Mouse (Mus musculus) CH12.LX (cell line): ENCODE measurements around the gene Lpcat3. TPM values are rescaled to one million over a fixed set of nuclear protein-coding genes. Genes with fewer than 3 reads are reported as not detected.

Source experiments
- DNase-seq: peaks from one replicate; pipeline ENCODE4 v3.0.0-alpha.2; 2013; ENCODE audit errors: extremely low read depth
- H3K27ac ChIP-seq: 2 replicates; pipeline ENCODE4 v1.5.1; 2012; ENCODE audit warnings: low read depth, mild to moderate bottlenecking, control low read depth, moderate library complexity; ENCODE audit not compliant: insufficient read depth
- H3K27me3 ChIP-seq: replicated peaks from 2 replicates; pipeline ENCODE3; 2012; ENCODE audit warnings: inconsistent platforms
- H3K36me3 ChIP-seq, 2 experiments: replicated peaks in 1 of 2; 2 replicates each; pipeline versions ENCODE3 to v1.6.1; 2012; ENCODE audit warnings: inconsistent platforms in 1 of 2, low read length in 1 of 2, mild to moderate bottlenecking in 1 of 2, mixed read lengths in 1 of 2, moderate library complexity in 1 of 2; ENCODE audit not compliant: control insufficient read depth in 1 of 2, insufficient read depth in 1 of 2
- H3K4me1 ChIP-seq, 2 experiments: 2 replicates each; pipeline ENCODE4 v1.6.1; 2012; ENCODE audit warnings: inconsistent platforms in 1 of 2, moderate library complexity in 1 of 2; ENCODE audit not compliant: insufficient read depth in 2 of 2, control insufficient read depth in 1 of 2
- H3K4me2 ChIP-seq: 2 replicates; pipeline ENCODE4 v1.6.1; 2012; ENCODE audit warnings: low read depth, mild to moderate bottlenecking, control low read depth; ENCODE audit not compliant: poor library complexity, insufficient read depth, severe bottlenecking
- H3K4me3 ChIP-seq, 3 experiments: fragments of 150-350 bp in 1 of 3; sonication (generic) in 1 of 3; replicated peaks in 1 of 3; 2 replicates each; pipeline versions ENCODE3 to v1.5.1; 2011 to 2012; ENCODE audit warnings: low read depth in 2 of 3, low read length in 2 of 3, mild to moderate bottlenecking in 2 of 3, moderate library complexity in 2 of 3, control low read depth in 1 of 3, improper control_type of control experiment in 1 of 3, inconsistent platforms in 1 of 3, mixed read lengths in 1 of 3; ENCODE audit not compliant: poor library complexity in 1 of 3
- H3K79me2 ChIP-seq: replicated peaks from 2 replicates; pipeline ENCODE4 v1.6.1; 2012; ENCODE audit warnings: mild to moderate bottlenecking, moderate library complexity; ENCODE audit not compliant: control insufficient read depth, poor library complexity, insufficient read depth, severe bottlenecking; ENCODE audit errors: extremely low read depth
- H3K9ac ChIP-seq: 2 replicates; pipeline ENCODE4 v1.6.1; 2012; ENCODE audit warnings: low read depth, mild to moderate bottlenecking, control low read depth, moderate library complexity; ENCODE audit not compliant: insufficient read depth
- H3K9me3 ChIP-seq: replicated peaks from 2 replicates; pipeline ENCODE3; 2012; ENCODE audit warnings: low read length, inconsistent platforms, mixed read lengths
- CTCF ChIP-seq, 2 experiments: IDR thresholded peaks in 1 of 2; conservative IDR thresholded peaks in 1 of 2; 2 replicates each; pipeline ENCODE4 v1.5.1; 2011 to 2012; ENCODE audit warnings: low read depth in 2 of 2, low read length in 2 of 2, improper control_type of control experiment in 1 of 2, inconsistent platforms in 1 of 2, mild to moderate bottlenecking in 1 of 2, moderate library complexity in 1 of 2
- E2F4 ChIP-seq: IDR thresholded peaks from 2 replicates; pipeline ENCODE4 v1.6.1; 2011; ENCODE audit warnings: low read depth, low read length, improper control_type of control experiment; ENCODE audit not compliant: insufficient replicate concordance
- EP300 ChIP-seq: IDR thresholded peaks from 2 replicates; pipeline ENCODE4 v1.6.1; 2011; ENCODE audit warnings: low read length, improper control_type of control experiment
- JUND ChIP-seq: conservative IDR thresholded peaks from 2 replicates; pipeline ENCODE4 v1.6.1; 2011; ENCODE audit warnings: low read depth, low read length, improper control_type of control experiment
- KAT2A ChIP-seq: IDR thresholded peaks from 2 replicates; pipeline ENCODE4 v1.6.1; 2012; ENCODE audit warnings: low read length, improper control_type of control experiment, inconsistent platforms; ENCODE audit not compliant: insufficient replicate concordance
- MAX ChIP-seq: IDR thresholded peaks from 2 replicates; pipeline ENCODE4 v1.6.1; 2011; ENCODE audit warnings: low read length, improper control_type of control experiment
- MAZ ChIP-seq: IDR thresholded peaks from 2 replicates; pipeline ENCODE4 v1.6.1; 2012; ENCODE audit warnings: low read depth, mild to moderate bottlenecking, inconsistent platforms, low read length, improper control_type of control experiment, moderate library complexity
- MEF2A ChIP-seq: IDR thresholded peaks from 2 replicates; pipeline ENCODE4 v1.6.1; 2014; ENCODE audit warnings: low read depth, mild to moderate bottlenecking, inconsistent platforms, low read length, improper control_type of control experiment, borderline replicate concordance
- PAX5 ChIP-seq: IDR thresholded peaks from 2 replicates; pipeline ENCODE4 v1.6.1; 2012; ENCODE audit warnings: low read length, inconsistent platforms, mixed read lengths
- POLR2A ChIP-seq: IDR thresholded peaks from 2 replicates; pipeline ENCODE4 v1.6.1; 2011; ENCODE audit warnings: low read depth, mild to moderate bottlenecking, improper control_type of control experiment, low read length
- USF1 ChIP-seq: IDR thresholded peaks from 2 replicates; pipeline ENCODE4 v1.6.1; 2014; ENCODE audit warnings: low read depth, mild to moderate bottlenecking, inconsistent platforms, low read length, improper control_type of control experiment
- ZMIZ1 ChIP-seq: IDR thresholded peaks from 2 replicates; pipeline ENCODE4 v1.6.1; 2012; ENCODE audit warnings: low read depth, mild to moderate bottlenecking, inconsistent platforms, low read length, improper control_type of control experiment
- dilution Hi-C: fragments of 300-500 bp; cut with MboI; formaldehyde crosslinking; loops from 2 replicates; pipeline ENCODE4 v1.14.3; 2020; ENCODE audit warnings: low sequenced_read_pairs; ENCODE audit not compliant: extremely low pct_unique_long_range_greater_than_20kb, extremely low pct_ligation_motif_present
- in situ Hi-C: fragments of 300-500 bp; cut with MboI; formaldehyde crosslinking; loops from 3 replicates; pipeline ENCODE4 v1.14.3; 2019; ENCODE audit warnings: low sequenced_read_pairs, low pct_ligation_motif_present, low pct_unique_long_range_greater_than_20kb, mixed read lengths
- polyA plus RNA-seq: library from polyadenylated mRNA; unstranded; fragments of >175 nt; gene quantifications from 2 replicates; pipeline ENCODE4 v1.2.1, GENCODE M21; 2012; ENCODE audit warnings: low read depth; ENCODE audit not compliant: insufficient read length
- total RNA-seq, 2 experiments: library from RNA; depleted of rRNA; stranded (reverse); fragments of 300-350 nt in 1 of 2; fragments of >200 nt in 1 of 2; gene quantifications; 2 replicates each; pipeline ENCODE4 v1.2.3; 2012 to 2014

The Lpcat3 gene
- total and polyA plus RNA-seq, 3 experiments, result 52.9 to 113 (median 77.0) TPM

- Histone ChIP-seq H3K79me2 (peaks cover 9% of the 10 kb centered on the region), H3K4me2 (no peak overlapping the region), H3K27ac (no peak overlapping the region), H3K27me3 (no peaks in the 10 kb centered on the region), H3K4me3 (no peak overlapping the region), H3K36me3 (peaks cover 9 to 58% of the 10 kb centered on the region in 2 experiments), H3K9ac (no peak overlapping the region), H3K4me1 (peaks cover 2 to 43% of the 10 kb centered on the region in 2 experiments; a peak in 2 of 4 replicates), H3K9me3 (no peaks in the 10 kb centered on the region)
- TF ChIP-seq MAX (no peak), PAX5 (no peak), E2F4 (no peak), POLR2A (no peak), KAT2A (no peak), MEF2A (no peak), MAZ (no peak)
- dilution Hi-C loops, result no loop called here
- DNase-seq, result no peak
- in situ Hi-C loops, result no loop called here
Measured at GRCm38 (mm10) chr6:124693243-124693981, 30.6 kb downstream of the Lpcat3 start.

- dilution Hi-C loops (no loop called here), in situ Hi-C loops (no loop called here)
- H3K4me3 ChIP-seq, result no peak overlapping the region
- peaks cover 7% of the 10 kb centered on the region for H3K79me2 ChIP-seq
- no peak overlapping the region for H3K9ac ChIP-seq
- H3K4me1 ChIP-seq, result peaks cover 5 to 46% of the 10 kb centered on the region in 2 experiments; a peak in 3 of 4 replicates
- DNase-seq, result no peak
- H3K9me3 ChIP-seq, result no peaks in the 10 kb centered on the region
- peaks cover 15 to 62% of the 10 kb centered on the region in 2 experiments for H3K36me3 ChIP-seq
- H3K27ac ChIP-seq, result no peak overlapping the region
- H3K27me3 ChIP-seq, result no peaks in the 10 kb centered on the region
- TF ChIP-seq CTCF (conservative IDR thresholded peaks at IDR 0.05 in 1 of 2, IDR thresholded peaks at IDR 0.05 in 1 of 2; ENCODE audit: low read depth in 2 of 2, low read length in 2 of 2) (no peak), MAZ (no peak), JUND (no peak), ZMIZ1 (no peak), EP300 (no peak), USF1 (no peak)
- H3K4me2 ChIP-seq, result no peak overlapping the region
Measured at GRCm38 (mm10) chr6:124694166-124694955, 31.5 kb downstream of the Lpcat3 start.
